Mouse (Mus musculus) spleen, postnatal 36 days (tissue): ENCODE results near the gene Mapkap1.

Source experiments
- DNase-seq, 2 experiments: peaks; one replicate each; pipeline ENCODE4 v3.0.0; 2022; ENCODE audit warnings: low spot score in 2 of 2, mixed read lengths in 1 of 2

The Mapkap1 gene

DNA sequence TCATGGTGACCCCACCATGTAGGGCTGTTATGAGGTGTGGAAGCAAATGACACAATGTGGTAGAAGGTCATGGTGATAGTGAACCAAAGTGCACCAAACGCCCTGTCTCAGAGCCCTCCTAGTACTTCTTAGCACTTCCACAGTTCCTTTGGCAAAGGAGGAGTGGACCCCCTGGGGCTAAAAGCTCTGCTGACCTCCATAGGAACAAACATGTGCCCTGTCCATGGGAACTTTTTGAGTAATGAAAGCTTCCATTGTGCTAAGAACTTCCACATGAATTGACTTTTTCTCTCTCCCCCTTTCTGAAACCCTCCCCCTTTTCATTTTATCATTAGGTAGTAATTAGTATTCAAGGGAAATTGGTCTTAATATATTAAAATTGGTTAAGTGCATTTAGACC lies 164.5 kb downstream of the Mapkap1 start:
- no peak for DNase-seq

- no peak for DNase-seq
Measured at GRCm38 (mm10) chr2:34573073-34573472, 166.5 kb downstream of the Mapkap1 start.

- no peak for DNase-seq
Measured at GRCm38 (mm10) chr2:34588546-34588945, 182.0 kb downstream of the Mapkap1 start.

DNA sequence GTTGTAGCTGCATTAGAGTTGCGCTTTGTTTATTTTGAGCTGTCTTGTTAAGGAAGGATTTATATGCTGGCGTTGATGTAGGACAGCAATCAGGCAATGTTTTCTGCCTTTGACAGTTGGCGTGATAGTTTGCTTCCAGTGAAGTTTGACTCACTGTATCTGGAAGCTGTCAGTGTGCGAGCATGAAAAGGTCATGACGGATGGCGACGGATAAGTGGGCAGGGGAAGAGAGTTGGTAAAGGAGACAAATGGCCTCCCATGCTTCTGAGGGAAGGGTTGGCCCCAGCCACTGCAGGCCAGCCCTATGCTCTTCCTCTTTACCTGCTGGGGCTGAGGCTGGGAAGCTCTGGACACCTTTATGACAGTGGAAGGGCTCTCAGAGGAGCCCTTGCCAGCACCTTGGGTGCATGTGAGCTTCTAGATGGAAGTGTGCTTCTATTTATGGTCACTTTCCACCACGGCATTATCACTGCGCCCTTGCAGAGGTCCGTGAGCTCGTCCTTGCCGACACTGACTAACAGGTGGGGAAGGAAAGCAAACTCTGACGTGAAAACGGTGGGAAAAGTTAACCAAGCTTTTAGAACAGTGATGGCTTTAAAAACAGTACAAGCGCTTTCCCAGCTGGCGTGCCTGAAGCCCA lies 185.3 kb downstream of the Mapkap1 start:
- DNase-seq, result no peak

DNA sequence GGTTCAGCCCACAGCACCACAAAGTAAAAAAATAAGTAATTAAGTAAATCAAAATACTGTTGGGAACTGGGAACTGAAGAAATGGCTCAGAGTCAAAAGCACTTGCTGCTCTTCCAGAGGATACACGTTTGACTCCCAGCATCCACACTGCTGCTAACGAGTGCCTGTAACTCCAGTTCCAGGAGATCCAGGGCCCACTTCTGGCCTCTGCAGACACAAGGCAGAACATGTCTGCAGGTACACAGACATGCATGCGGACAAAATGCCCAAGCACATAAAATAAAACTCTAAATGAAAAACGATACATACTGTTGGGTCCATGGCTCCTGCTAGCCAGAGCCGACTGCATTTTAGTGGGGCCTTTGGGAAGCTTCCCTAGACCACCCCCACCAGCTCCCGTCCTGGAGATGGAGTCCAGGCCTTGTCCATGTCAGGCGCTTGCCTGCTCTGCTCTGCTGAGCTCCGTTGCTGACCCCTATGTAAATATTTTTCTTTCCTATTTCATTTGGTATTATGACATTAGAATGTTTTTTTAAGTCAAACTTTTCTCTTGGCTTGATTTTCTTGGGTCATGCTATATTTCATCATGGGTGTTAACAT lies 185.9 kb downstream of the Mapkap1 start:
- DNase-seq, result no peak

DNA sequence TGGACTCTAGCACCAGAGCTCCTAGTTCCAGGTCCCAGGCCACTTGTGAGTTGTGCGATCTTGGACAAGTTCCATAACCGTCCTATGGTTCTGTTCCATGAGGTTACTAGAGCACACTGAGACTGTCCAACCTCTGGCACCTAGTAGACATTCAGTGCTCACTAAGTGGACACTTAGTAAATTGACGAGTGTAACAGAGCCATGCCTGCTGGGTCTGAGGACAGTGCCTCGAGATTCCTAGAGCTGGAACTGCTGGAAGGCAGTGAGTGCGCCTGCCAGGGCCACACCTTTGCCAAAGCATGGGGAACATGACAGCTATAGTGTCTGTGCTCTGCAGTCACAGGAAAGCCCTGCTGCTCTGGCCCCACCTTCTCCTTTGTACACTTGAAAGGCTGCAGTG lies 187.4 kb downstream of the Mapkap1 start:
- no peak for DNase-seq

- no peak for DNase-seq
Measured at GRCm38 (mm10) chr2:34599606-34600255, 193.2 kb downstream of the Mapkap1 start.

- no peak for DNase-seq
Measured at GRCm38 (mm10) chr2:34600734-34601133, 194.2 kb downstream of the Mapkap1 start.

- DNase-seq, result no peak
Measured at GRCm38 (mm10) chr2:34602111-34602541, 195.6 kb downstream of the Mapkap1 start.

DNA sequence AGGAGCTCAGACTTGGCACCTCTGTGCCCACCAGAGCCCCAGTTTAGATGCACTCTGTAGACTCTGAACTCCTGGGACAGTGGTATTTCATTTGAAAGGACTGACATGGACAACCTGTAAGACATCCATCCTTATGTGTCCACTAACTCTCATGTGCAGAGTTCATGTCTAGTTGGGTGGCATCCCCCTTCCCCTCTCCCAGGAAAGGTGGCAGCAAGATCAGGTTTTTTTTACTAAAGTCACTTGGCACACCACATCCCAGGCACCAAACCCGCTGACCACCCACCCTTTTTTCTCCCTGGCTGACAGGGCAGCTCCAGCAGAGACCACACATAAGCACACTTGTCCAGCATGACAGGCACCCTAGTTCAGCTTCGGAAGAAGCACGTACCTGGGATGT lies 196.3 kb downstream of the Mapkap1 start:
- no peak for DNase-seq

GRCm38 (mm10) chr2:34603653-34604214 lies 197.2 kb downstream of the Mapkap1 start:
- no peak for DNase-seq

- no peak for DNase-seq
Measured at GRCm38 (mm10) chr2:34605040-34605439, 198.5 kb downstream of the Mapkap1 start.

GRCm38 (mm10) chr2:34608917-34609316 lies 202.3 kb downstream of the Mapkap1 start:
- DNase-seq, result no peak

DNA sequence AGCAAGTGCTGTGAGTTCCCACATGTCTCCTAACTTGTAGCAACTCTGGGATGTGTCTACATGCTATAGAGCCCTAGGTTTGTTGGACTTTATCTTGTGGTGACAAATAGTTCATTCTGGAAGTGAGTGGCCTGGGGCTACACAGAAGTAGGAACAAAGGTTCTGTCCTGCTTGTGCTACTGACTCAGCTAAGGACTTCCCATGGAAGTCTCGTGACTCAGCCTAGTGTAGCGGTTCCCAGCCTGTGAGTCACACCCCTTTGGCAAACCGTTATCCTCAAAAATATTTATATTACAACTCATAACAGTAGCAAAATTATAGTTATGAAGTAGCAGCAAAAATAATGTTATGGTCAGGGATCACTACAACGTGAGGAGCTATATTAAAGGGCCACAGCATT lies 202.9 kb downstream of the Mapkap1 start:
- no peak for DNase-seq

- no peak for DNase-seq
Measured at GRCm38 (mm10) chr2:34620778-34621415, 214.3 kb downstream of the Mapkap1 start.

GRCm38 (mm10) chr2:34621485-34621884 lies 214.9 kb downstream of the Mapkap1 start:
- DNase-seq, result no peak

GRCm38 (mm10) chr2:34622518-34622917 lies 215.9 kb downstream of the Mapkap1 start:
- DNase-seq, result no peak

DNA sequence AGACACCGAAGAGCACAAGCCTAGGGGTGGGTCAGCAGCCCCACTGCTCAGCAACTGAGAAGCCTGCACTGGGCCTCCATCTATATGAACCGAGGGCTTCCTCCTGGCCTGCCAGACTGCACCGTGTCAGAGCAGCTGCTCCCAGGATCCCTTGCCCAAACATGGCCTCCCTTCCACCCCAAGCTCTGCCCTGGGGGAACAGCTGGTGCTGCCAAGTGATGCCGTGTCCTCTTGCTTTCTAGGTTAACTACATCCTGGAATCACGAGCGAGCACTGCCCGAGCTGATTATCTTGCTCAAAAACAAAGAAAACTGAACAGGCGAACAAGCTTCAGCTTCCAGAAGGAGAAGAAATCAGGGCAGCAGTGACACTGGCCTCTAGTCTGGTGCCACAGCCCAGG lies 216.6 kb downstream of the Mapkap1 start:
- DNase-seq, result no peak

- no peak for DNase-seq
Measured at GRCm38 (mm10) chr2:34624076-34624475, 217.5 kb downstream of the Mapkap1 start.

DNA sequence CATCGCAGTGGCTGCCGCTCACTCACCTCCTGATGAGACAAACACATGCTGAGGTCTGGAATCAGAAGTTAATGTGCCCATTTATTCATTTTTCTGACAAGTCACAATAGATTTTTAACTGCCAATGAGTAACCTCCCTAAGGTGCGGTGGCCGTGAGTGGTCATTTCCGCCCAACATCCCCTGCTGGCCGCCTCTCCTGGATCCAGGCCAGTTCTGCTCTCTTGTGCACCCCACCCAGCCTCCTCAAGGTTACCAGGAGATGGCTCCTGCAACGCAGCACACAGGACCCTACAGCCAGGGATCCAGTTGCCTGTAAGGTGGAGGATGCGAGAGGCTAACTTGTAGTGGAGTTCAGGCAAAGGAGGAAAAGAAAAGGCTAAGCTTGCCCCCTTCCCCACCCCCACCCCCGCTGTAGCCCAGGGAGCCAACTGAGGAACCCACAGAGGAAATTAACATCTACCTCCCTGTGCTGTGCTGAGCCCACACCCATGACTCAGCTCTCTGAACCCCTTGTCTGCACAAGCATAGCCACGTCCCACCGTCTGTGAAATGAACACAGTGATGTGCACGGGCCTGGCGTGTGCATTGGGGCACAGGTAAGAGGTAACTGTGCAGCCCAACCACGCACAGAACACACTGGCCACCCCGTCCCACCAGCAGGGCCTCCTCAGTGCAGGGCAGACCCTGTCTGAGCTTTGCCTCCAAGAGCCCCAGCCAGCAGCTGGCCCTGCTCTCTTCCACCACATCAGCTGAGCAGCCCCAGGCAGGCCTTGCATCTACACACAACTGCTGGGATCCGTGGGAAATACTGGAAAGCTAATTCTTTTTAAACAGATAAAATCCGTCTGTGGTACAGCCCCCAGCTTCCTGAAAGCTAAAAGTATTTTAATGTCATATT lies 221.0 kb downstream of the Mapkap1 start:
- no peak for DNase-seq

DNA sequence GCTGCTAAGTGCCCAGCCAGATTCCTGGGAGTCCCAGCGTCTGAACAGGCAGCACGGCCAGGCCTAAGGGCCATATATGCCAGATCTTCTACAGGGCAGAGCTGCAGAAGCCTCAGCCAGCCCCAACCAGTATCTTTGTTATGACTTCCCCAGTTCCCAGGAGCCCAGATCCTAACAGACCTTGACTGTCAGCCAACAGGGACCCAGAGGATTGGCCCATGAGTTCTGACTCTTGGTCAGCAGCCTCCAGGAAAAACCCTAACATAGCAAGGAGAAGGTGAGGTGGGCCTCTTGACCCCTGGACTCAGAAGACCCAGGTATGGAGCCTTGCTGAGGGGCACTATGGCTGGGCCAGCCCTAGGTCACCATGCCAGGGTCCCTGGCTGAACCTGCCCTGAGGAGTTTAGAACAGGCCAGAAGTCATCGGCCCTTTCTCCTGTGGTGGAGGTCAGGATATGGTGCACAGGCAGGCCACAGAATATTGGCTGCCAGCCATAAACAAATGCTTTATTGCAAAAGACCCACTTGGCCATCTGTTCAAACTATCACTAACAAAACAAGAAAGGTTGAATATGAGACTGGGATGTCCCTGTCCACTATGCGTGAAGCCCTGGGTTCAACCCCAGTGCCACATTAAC lies 222.5 kb downstream of the Mapkap1 start:
- no peak for DNase-seq
